Mouse (Mus musculus) layer of hippocampus, adult 11-12 months (tissue): ENCODE results near the gene Mybpc2.

Source experiments
- DNase-seq: peaks from one replicate; pipeline ENCODE4 v3.0.0; 2022; ENCODE audit warnings: low spot score

Gene Mybpc2

DNA sequence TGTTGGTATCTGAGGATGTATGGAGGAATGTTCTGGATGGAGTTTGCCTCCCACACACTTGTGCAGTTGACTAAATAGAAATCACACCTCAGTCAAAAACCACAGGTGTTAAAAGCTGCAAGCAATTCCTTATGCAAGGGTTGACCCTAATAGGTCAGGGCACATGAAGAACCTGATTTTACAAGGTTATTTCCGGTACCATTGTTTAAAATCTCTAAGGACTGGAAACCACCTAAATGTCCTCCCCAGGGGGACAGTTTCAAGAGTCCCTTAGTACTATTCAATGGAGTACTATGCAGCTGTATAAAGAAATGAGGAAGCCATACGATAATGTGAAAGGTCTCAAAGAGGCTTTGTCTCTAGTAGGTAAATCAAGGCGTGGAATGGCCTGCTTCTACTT, 21.8 kb upstream of the Mybpc2 start:
- DNase-seq, result no peak

DNA sequence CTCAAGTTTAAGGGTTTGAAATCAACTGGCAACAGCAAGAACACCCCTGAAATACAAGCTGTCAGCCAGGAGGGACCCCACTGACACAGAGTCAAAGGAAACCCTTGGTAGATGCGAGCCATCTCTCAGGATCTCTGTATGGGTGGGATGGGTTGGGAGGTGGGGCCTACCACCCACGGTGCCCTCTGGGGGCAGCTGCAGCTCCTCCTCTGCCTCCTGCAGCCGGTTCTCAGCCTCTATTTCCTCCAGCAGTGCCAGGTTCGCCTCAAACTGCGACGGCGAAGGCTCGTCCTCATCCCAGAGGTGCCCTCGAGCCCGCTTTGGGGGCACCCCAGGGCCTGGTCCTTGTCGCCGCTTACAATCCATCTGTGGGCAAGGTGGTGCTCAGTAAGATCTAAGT, 18.6 kb upstream of the Mybpc2 start:
- DNase-seq, result no peak

DNA sequence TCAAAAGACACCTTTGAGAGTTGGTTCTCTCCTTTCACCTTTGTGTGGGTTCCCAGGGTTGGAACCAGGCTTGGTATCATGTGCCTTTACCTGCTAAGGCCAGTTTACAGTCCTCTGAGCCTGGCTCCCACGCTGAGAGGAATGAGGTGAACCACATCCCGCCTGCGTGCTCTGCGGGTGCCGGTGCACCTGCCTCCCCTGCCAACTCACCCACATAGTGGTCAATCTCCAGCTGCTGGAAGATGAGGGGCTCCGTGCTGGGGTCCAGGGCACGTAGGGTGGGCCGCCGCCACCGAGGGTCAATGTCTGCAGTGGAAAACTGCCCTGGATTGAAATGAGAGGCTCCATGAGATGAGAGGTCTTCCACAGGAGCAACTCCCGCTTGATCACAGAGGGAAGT, 18.1 kb upstream of the Mybpc2 start:
- no peak for DNase-seq

DNA sequence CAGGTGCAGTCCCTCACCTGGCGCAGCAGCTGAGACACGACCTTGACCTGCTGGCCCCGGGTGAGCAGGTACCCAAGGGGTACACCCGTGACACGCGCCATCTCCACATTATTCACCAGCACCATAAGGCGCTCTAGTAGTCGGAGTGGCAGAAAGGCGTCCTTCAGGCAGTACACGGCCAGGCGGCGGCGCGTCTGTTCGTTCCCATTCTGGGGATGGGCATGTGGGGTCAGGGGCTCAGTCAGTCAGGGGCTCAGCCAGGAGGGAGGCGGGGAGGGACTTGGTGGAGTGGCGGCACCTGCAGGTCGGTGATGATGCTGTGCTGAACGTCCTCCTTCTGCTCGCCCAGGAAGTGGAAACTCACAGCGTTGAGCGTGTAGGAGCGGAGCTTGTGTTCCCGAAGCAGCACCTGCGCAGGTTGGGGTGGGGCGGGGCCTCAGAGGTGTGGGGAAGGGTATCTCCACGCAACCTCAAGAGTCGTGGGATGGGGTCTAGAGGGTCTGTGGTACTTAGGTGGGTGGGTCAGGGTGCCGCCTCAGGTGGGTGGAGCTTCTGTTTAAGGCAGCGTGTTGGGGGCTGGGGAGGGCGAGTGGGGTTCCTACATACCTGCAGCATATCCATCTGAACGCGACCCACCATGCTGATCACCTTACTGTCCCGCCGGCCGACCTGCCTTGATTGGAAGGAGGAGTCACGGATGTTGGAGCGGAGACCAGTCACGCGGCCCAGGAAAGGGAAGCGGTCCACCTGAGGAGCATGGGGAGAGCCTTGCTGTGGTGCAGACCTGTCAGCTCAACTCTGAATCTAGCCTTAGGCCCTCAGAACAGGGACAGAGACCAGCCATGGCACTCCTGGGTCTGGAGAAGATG, 14.5 kb upstream of the Mybpc2 start:
- no peak for DNase-seq

DNA sequence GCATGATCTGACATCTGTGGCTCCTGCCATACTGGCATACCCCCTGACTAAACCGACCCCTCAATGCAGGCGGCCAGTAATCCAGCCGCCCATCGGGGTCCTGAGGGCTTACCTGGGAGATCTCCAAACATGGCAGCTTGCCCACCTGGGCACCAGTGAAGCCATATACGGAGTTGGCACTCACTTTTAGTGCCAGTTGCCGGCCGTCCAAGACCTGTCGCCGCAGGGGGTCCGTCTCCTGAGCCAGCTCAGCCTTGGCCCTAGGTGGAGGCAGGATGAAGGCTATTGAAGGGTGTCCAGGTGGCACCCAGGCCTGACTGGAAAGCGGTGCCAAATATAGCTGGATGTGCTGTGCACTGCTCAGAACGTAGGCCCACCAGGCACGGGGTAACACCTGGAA, 13.0 kb upstream of the Mybpc2 start:
- DNase-seq, result no peak

DNA sequence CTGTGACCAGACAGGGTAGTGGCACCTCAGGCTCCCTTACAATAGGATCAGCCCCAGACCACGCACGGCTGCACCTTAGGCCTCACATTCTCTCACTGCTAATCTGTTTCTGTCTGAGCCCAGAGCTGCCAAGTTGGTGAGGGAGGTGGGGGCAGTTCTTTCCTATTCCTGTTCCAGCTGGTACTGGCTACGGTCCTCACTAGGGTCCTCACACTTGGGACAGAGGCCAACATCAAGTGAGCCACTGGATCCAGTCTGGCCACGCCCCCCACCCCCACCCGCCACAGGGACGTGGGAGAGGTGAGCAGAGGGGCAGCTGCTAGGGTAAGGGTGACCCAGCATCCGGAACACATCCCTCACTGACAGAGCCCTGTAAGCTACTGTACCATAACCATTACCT, 12.6 kb upstream of the Mybpc2 start:
- no peak for DNase-seq

DNA sequence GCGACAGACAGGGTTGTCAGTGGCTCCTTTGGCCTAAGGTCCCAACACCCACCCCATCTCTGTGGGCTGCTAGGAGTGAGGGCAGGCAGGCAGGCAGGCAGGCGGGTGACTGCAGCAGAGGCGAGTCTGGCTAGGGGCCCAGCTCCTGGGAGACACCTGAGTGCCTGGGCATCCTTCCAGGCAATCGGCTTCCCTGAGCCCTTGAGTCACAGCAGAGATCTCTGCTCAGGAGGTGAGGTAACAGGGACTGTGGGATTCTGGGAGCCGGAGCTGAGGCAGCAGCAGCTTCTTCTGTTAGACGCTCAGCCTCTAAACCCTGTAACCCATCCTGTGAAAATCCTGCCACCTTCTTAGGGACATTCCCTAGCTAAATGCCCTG, 12.1 kb upstream of the Mybpc2 start:
- no peak for DNase-seq

DNA sequence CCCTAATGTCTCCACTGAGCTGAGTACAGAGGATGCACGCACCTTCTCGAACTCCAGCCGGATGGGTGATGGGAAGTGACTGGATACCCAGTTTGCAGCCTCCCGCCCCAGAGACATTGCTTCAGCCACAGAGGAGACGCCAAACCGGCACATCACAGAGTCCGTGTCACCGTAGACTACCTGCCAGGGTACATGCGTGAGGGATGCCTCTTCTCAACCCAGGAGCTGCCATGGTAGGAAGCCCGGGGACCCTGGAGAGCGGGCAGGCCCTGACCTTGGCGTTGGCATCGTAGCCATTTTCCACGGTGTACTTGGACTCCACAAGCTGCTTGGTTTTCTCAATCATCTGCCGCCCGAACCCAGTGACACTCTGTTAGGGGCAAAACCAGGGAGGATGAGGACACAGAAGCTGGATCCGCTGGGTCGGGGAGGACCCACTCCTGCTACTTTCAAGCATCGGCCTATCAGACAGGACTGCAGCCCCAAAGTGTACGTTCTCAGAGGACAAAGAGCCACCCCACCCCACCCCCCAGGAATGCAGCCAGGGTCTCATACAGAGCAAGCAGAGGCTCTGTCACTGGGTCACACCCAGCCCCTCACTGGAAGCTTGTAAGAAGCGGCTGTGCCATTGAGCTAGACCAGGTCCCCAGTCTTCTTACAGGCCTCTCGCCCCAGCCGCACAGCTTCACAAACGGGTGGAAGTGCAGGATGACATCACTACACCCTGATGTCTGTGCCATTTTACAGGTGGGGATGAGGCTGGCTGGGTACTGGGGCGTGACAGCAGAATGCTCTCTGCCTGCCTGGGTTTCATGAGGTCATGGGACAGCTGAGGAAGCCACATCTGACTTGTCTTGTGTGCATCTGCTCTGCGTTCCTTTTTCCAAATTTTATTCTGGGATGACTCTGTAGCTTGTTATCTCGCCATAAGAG, 11.5 kb upstream of the Mybpc2 start:
- DNase-seq, result no peak

DNA sequence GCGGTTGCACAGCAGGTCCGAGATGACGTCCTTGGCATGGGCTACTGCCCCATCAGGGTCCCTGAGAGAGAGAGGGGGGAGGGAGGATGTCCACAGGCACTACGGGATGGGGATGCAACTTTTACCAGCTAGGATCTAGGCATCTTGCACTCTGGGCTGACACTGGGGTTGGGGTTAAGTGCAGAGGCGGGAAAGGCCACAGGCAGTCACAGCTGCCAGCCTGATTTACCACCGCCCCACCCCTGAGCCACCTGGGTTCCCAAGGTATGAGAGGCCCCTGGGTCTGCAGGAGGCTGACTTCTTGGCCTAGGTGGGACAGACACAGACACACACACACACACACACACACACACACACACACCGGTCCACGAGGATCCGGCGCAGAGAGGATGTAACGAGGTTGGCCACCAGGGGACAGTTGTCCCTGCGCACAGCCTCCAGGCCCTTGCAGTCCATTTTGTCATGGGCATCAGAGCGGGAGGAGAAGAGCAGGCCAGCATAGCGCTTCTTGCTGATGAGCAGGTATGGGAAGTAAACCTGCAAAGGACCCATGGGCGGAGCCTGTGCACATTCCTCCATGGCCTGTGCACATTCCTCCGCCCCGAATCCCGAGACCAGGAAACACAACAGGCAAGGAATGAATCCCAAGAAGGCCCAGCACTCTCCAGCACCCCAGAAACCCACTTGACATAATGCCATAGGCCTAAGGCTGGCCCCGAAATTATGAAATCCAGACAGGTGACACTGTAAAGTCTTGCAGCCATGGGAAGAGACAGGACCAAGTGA, 10.4 kb upstream of the Mybpc2 start:
- DNase-seq, result no peak

DNA sequence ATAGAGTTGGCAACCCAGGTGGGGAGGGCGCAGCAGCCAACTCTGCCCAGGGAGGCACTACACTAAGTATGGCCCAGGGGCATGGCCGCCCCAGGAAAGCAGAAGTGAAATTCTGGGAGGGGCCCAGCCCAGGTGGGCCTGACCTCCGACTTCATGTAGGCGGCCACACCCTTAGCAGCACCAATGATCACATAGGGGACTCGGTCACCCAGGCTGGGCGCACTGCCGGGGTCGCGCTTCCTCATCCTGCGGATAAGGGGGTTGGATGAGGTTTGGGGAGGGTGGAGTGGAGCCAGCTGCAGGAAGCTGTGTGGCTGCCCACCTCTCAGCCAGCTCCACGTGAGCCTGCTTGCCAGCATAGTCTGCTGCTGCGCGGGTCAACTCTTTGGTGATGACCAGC, 9.8 kb upstream of the Mybpc2 start:
- DNase-seq, result no peak

DNA sequence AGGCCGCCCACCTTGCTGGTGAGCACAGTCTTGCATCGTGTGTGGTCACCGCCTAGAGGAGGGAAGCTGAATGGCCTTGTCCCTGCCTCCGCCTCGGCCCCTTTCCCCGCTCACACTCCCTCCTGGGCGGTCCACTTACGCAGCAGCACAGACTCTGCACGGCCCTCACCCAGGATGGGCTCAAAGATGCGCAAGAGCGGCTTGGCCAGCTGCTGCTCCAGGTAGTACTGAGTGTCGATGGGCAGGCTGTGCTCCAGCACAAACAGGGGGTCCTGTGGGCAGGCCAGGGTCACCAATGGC, 9.2 kb upstream of the Mybpc2 start:
- DNase-seq, result no peak

DNA sequence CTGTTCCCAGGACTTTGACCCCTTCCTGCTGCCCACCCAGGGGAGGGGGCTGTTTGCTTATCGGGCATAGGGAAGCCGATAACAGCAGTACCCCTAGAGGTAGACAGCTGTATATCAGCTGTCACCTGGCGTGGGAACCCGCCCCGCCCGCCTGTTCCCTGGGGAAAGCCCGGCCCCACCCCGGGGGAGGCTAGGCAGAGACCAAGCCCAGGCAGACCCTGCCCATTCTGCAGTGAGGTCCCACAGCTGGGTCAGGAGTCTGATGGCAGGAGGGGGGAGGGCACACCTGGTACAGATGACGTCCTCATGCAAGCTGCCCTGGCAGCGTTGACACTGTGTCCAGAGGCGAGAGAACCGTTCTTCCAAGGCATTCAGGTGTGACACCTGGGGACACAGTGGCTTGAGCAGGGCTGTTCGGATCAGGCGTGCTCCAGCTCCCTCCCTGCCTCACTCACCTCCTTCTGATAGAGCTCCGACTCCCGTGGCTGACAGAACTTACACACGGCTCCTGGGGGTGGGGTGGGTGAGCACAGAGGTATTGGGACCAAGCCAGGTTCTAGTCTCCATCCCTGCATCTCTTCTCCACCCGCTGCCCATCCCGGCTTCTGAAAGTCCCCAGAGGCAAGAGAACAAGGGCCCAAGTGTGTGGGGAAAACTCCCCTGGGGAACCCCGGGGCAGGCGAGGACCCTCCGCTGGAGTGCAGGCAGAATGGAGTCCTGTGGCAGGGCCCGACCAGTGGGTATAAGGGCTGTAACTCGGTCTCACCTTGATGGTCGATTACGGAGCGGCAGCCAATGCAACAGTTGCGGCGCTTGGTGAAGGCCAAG, 8.7 kb upstream of the Mybpc2 start:
- DNase-seq, result no peak

DNA sequence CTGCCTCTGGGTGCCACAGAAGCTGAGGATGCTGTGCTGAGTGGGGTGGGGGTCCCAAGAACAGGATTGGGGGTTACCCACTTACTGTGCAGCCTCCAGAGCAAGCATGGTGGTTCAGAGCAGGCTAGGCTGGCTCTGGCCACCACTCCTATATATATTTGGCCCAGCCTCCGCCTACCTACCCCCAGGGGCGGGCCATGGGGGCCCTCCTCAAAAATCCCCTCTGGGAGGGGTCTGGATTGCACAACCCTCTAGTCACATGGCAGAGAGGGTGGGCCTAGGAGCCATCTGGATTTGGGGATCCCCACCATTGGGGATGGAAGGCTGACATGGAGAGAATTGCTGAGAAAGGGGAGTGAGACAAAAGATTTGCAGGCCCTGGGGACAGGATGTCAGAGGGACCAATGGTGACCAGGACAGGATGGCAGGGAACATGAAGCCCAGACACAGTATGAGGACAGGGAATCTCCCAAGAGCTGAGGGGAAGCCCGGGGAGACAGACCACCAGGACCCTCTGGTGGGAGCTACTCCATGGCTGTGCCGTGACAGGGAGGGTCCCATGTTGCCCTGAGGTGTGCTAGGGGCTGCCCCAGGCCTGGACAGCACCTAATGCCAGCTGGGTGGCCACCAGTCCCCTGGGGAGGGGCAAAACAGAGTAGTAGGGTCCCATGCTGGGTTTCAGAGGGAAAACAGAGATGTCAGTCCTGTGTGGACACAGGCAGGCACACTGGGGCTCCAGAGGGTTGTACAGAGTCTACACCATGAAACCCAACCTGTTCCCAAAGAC, 7.7 kb upstream of the Mybpc2 start, which contains the start of gene Spib:
Gene Spib, minus strand, starts transcription at position 126 of the 787 bp plus-strand sequence.
- no peak for DNase-seq

DNA sequence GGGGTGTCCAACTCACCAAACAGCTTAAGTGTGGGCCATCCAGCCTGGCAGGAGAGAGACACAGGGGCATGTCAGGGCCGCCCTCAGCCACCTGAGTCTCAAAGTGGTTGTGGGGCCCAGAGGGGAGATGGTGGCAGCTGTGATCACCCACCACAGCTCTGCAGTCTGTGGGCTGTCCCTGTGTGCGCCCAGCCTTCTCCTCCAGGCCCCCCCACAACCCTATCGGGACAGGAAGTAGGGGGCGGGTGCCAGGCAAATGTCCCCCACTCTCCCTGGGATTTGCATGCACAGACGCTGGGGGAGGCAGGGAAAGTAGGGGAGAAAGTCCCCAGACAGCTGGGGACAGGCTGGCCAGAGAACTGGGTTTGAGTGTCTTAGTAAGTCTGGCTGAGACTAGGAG, 6.8 kb upstream of the Mybpc2 start:
- no peak for DNase-seq

DNA sequence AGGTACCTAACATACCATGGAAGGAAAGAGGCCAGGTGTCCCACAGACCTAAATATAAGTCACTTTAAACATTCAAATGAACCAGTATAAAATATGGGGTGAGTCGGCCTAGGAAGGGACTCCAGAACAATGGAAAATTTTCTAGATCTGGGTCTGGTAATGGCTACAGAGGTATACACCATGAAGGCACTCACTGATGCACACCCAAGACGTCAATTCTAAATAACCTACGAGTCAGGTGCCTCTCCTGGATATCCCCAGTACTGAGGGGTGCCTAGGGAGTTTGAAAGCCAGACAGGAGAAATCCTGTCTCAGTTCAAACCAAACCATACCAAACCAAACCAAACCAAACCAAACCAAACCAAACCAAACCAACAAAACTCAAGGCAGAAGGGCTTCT, 6.1 kb upstream of the Mybpc2 start:
- no peak for DNase-seq

DNA sequence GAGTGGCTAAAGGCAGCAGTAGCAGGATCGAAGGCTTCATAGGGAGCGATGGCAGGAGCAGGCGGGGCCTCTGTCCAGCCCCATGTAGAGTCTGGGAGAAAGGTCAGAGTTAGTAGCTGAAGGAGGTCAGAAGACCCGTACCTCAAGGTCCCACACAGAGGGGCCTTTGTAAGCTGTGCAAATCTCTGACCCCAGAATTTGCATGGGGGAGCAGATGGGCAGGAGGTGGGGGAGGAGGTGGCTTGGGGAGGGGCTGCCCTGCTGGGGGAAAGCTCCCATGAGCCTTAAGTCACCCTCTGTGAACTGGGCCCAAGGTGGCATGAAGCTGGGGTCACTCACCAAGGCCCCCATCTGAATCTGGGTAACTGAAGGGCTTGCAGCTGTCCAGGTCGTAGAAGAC, 5.1 kb upstream of the Mybpc2 start:
- DNase-seq, result no peak

DNA sequence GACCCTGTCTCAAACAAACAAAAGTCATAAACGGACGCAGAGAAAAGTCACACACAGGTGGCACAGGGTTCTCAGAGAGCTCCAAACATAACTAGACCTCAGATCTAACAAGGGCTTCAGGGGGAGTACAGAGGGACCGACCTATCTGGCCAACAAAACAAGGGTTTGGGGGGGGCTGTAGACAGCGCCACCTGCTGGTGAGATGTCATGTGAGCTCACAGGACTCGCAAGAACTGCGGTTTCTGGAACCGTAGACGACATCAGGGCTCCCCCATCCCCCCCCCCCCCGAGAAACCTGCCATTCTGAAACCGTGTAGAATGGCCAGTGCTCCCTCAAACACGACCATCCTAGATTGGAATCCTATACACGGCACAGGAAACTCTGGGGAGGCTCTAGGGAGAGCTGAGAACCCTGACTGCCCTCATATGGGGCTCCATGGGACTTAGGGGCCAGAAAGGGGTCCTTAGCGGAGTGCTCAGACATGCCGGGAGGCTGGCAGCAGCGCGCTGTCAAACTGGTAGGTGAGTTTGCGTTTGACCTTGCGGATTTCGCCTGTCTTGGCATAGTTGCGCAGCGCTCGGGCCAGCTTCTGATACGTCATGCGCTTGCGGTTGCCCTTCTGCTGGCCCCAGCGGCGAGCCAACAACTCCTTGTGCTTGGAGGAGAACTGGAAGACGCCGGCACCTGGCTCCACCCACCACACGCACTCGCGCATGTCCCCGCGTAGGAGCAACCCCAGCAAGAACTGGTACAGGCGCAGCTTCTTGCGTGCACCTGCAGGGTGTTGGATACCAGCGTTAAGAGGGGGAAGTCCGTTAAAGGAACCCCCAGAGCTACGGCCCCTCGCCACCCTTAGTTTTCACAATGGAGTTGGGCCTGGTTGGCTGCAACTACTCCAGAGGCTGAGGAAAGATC, 3.3 kb upstream of the Mybpc2 start:
- peak; percentile 77 for DNase-seq

DNA sequence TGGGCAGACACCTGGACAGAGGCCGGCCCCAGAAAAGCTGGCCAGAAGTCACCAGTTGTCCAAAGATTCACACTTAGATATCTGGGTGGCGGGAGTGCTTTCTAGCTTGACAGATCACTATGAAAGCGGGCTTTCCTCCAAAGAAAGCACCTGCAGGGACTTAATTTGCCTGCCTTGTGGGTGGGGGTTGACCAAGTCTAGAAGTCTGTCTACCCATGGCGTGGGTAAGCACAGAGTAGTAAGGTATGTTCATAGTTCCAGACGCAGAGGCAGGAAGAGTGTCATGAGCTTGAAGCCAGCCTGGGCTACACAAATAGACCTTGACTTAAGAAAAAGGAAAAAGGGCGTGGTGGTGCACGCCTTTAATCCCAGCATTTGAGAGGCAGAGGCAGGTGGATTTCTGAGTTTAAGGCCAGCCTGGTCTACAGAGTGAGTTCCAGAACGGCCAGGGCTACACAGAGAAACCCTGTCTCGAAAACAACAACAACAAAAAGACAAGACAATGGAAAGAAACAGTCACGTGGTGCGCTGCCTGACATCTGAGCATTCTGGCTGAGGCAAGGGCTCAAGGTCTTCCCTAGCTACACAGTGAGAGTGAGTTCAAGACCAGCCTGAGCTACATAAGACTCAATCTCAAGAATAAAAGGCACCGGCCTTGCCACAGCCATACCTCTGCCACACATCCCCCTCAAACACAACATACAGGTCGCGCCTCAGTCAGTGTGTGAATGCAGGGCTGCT, 2.1 kb upstream of the Mybpc2 start:
- DNase-seq, result no peak
